Mouse (Mus musculus) right cerebral cortex, postnatal 36 days (tissue): ENCODE measurements at regions not wholly inside any gene's neighbourhood (a gene's known extent, or its start where the extent isn't known, plus 50 kb on each side); places are given as distances from the start of the nearest gene placed in this dataset.
A peak's percentile ranks its signal among the peaks of the same experiment; 100 is the strongest.

ENCODE experiments used
- DNase-seq, 2 experiments: peaks; one replicate each; pipeline ENCODE4 v3.0.0; 2022; ENCODE audit warnings: low spot score in 2 of 2, mixed read lengths in 1 of 2

DNA sequence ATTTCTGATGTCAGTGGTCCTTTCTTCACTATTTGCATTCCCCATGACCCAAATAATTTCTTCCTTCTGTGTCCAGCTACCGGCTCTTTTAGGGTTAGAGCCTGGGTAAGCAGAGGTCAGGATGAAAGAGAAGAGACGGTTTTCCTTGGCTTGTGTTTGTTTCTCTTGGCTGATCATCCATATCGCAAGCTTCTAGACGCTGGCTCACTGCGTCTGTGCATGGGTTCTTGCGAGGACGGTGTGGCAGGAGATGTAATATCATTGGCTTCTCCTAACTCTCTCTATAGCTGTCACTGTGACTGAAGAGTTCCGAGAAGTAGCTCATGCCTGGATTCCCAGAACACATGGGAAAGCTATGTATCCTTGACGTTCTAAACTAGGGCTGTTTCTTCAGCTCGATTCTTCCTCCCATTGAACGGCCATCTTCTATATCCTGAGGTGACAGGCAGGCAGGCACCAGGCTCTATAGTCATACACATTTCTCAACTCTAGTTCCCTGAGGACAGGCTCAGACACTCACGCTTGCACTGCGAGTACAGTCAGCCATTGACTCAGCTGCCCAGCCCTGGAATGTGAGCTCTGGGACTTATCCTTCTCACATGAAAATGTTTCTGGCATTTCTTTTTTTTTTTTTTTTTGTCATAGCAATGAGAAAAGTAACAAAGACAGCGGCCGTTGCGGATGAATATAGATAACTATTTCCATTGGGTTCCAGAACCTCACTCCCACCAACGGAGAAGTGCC lies 85.0 kb downstream of the Bach1 start:
- DNase-seq: no peak

DNA sequence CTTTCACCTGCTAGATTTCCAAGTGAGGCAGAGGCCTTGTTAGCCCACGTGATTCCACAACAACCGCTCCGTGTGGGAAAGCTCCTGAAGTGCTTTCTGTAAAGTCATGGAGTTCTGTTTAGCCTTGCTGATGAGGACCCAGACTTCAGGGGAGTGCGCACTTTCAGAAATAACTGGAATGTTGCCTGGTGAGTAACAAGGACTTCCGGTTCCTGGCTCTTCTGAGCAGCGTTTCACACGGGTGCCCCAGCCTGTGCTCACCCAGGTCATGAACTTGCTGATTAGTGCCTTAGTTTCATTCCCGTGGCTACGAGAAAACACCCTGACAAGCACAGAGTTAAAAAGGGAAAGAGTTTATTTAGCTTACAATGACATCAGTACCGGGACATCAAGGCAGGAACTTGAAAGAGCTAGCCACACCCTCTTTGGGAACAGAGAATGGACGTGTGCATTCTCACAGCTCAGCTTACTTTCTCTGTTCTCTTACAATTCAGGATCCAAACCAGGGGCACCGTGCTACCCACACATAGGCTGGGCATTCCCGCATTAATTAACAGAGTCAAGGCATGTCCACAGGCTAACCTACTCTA lies 85.8 kb downstream of the Bach1 start:
- DNase-seq: no peak

DNA sequence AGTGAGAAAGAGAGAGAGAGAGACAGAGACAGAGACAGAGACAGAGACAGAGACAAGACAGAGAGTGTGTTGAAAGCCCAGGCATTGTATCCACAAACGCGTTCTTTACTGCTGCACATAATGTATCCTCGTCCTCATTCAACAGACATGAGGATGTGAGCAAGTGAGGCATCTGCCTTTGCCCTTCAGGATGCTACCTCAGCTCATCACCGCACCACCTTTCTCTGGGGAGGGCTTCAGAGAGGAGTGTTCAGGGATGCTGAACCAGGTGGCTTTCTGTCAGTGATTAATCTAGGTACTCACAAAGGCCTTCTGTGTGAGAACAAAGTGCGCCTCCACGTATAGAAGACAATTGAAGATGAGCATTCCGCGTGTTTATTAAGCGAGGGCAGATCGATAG lies 90.8 kb downstream of the Bach1 start:
- DNase-seq: no peak

DNA sequence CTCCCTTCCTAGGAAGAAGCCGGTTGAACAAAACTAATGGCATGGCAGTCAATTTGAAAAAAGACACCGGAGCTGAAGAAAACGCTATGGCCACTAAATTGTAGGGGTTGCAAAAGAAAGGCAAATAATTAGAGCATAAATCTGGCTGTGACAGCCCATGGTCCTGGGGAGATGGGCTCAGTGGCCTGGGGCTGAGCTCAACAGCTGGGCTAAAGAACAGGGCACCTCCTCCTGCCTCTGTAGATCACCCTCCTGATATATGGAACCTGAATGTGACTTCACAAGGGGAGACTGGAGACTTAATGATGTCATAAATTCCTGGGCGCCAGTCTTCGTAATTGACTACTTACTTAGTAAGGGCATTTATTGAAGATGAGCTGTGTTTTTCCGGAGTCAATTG lies 91.2 kb downstream of the Bach1 start:
- no peak for DNase-seq

DNA sequence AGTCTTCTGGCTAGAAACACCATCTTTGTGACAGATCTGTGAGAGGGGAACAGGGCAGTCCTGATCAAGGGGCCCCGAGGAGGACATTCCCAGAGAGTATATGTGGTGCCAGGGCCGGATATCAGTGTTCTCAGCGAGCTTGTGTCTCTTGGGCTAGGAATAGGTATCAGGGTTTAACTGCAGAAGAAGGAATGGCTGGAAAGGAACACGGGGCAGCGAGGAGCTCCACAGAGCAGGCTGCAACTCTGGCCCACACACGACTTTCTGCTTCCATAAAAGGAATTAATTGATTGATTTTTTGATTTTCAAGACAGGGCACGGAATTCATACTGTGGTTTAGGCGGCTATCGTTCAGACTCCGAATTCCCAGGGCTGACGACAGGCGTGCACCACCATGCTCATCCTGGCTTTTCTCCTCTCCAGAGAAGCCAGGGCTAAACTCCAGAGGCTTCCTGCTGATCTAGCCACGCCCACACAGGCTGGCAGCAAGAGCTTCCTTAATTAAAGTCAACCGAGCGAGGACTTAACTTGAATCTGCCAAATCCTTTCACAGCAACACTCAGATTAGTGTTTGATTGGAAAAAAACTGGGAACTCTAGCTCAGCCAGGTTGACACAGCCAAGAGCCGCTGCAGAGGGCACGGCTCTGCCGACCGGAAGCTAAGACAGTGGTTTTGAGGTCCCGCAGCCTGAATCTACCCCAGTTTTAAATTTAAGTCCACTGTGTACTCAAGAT lies 97.9 kb downstream of the Bach1 start:
- DNase-seq: peak in 1 of 2 experiments; percentile 17

DNA sequence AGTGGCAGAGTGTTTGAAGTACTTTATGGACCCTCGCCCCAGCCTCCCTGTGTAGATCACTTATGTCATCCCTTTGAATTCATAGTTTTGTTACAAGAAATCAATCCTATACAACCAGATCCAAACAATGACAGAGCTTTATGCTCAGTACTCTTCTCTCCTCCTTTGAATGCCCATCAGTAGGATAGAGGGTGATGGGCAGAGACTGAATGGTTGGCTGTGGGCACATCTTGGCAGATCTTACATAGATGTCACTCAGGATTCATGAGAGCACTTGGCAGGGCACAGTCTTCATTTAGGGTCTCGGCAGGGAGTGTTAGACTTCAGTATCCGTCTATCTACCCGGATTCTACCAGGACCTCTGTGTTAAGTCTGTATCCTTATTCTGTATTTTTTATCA lies 103.6 kb downstream of the Bach1 start:
- no peak for DNase-seq

DNA sequence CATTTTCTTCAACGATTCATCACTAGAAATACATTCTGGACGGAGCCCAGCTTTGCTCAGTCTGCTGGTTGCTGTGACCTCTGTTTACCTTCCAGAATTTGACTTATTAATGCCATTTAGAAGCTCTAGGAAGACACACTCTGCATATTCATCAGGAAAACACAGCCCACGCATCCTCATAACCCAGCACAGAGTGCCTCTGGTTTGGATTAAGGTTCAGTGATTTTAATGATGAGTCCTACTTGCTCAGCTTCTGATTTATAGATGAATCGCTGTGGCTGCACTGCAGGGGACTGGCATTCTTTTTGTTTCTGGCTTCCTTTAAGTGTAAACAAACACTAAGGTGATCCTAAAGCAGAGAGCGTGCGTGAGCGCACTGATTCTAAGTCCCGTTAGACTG lies 118.8 kb downstream of the Bach1 start:
- DNase-seq: no peak

DNA sequence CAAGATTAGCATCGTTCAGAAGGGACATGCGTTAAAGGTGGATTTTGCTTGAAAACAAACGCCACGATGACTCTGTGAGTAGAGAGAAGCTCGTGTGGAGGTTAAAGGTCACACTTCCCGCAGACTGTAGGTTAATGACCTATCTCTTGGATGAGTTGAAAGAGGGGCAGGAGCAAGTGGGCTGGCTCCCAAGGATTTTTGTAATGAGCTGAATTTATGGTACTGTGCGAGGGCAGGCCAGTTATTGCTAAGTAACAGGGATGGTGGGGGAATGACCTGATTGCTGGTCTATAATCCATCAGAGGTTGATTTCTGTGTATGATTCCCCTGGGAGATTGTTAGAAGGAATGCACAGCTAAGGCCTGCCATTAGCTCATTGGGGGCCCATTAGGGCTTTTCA lies 135.6 kb downstream of the Bach1 start:
- no peak for DNase-seq

DNA sequence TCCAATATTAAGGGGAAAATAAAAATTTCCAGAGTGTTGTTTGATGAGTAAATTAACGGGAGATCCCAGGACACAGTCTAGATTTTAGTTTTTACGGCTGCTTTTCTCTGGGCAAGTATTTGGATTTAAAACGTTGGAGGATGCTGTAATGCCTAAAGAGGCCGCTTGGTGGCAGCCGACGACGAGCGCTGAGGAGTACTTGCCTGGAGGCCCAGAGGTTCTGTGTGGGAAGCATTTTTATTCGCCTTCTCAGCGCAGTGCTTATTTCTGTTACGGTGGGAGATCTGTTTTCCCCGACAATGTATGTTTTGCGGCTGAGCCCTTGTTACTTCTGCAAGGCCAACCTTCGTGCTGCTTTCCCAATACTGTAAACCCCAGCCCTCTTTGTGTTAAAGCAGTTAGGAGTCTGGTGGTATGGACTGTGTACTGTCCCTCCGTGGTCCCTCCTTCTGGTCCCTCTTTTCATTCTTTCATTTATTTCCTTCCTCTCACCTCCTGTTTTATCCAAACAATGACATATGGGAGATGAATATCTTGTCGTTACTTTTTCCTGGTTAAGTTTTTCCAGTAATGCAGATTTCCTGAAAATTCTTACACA lies 142.3 kb downstream of the Bach1 start:
- DNase-seq: peak; percentile 60 to 67
